Mouse (Mus musculus): ENCODE measurements around the gene Shisa2. TPM values are rescaled to one million over a fixed set of nuclear protein-coding genes. Genes with fewer than 3 reads are reported as not detected.

Gene Shisa2
- polyA plus RNA-seq (2017; shearing (Covaris generic)), result 1 to 10 TPM in 1 of 2 experiments, not detected in 1; 1.3 TPM

GRCm38 (mm10) chr14:59625158-59625805, at the start of gene Shisa2:
TSS of gene Shisa2 (plus strand) at chr14:59625308.

DNA sequence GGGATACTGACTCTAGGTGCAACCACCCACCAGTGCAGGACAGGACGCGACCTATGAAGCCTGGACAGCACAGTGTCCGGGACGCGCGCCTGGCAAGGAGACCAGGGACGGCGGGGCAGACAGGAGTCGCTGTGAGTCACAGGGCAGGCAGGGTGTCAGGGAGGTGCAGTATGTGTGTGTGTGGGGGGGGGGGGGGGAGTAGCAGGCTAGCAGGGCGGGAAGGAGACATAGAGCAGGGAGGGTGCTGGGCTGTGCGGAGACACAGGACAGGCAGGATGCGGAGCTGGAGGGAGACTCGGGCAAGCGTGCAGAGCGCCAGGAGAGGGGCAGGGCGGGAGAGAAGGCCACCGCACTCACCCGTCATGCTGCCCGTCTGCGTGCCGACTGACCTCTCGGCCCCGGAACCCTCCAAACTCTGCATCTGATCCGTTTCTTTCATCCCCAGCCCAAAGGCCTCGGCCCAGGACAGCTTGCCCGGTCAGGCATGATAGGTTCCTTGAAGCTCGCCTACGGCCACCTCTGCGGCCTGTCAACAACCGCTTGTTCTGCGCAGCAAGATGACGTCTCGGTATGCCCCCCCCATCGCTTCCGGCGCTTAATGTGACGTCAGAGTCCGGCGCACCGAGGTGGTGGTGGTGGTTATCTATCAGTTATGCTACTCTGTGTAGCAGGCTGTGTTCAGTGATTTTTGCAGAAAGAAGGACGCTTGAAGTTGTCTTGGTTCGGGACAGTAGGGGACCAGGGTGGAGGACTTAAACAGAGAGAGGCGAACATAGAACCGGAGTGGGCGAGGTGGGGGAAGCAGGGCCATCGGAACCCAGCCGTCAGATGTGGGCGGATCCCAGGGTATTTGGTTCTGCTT, 27.5 kb upstream of the Shisa2 start, which contains the start of gene Cdadc1:
Gene Cdadc1 (minus strand): TSS at position 562 of the 862 bp plus-strand sequence.

Other genes with a start within 250 kb of the Shisa2 start
- 10 to 100 TPM; 17.9 to 18.1 TPM for gene Phf11c, start 229.9 kb upstream of the Shisa2 start, polyA plus RNA-seq (2017; shearing (Covaris generic))
- gene Setdb2, start 184.4 kb upstream of the Shisa2 start, polyA plus RNA-seq (2017; shearing (Covaris generic)), result 10 to 100 TPM; 18.0 to 27.1 TPM
- gene Cab39l, start 184.3 kb upstream of the Shisa2 start, polyA plus RNA-seq (2017; shearing (Covaris generic)), result 10 to 100 TPM; 52.1 to 73.4 TPM
- gene Cdadc1, start 27.3 kb upstream of the Shisa2 start, polyA plus RNA-seq (2017; shearing (Covaris generic)), result 10 to 100 TPM; 25.2 to 32.2 TPM

All from inflammation-experienced regulatory T-cells (primary cell).